Mouse (Mus musculus) hindbrain, embryonic 10.5 days (tissue): ENCODE data around the gene Dot1l. TPM values are rescaled to one million over a fixed set of nuclear protein-coding genes. Genes with fewer than 3 reads are reported as not detected.

Source experiments
- DNase-seq: peaks from one replicate; pipeline ENCODE4 v3.0.0-alpha.2; 2017; ENCODE audit warnings: low spot score
- H3K27ac ChIP-seq: fragments of 300-500 bp; sonication (generic); 2 replicates; pipeline ENCODE4 v1.5.1; 2016; ENCODE audit warnings: mild to moderate bottlenecking, moderate library complexity
- H3K27me3 ChIP-seq: fragments of 300-500 bp; sonication (generic); 2 replicates; pipeline ENCODE4 v1.6.1; 2016; ENCODE audit warnings: mild to moderate bottlenecking; ENCODE audit not compliant: poor library complexity, insufficient read depth, severe bottlenecking
- H3K36me3 ChIP-seq: fragments of 300-500 bp; sonication (generic); 2 replicates; pipeline ENCODE4 v1.6.1; 2016; ENCODE audit warnings: mild to moderate bottlenecking, moderate library complexity
- H3K4me1 ChIP-seq: fragments of 300-500 bp; sonication (generic); replicated peaks from 2 replicates; pipeline ENCODE4 v1.6.1; 2016; ENCODE audit warnings: mild to moderate bottlenecking
- H3K4me3 ChIP-seq: fragments of 300-500 bp; sonication (generic); 2 replicates; pipeline ENCODE4 v1.5.1; 2016; ENCODE audit warnings: mild to moderate bottlenecking, moderate library complexity
- H3K9me3 ChIP-seq: fragments of 300-500 bp; sonication (generic); 2 replicates; pipeline ENCODE4 v1.6.1; 2016; ENCODE audit warnings: mild to moderate bottlenecking, moderate library complexity
- WGBS: fragments of 180-500 bp; shearing (Covaris S2); methylation state at CpG from one replicate; pipeline ENCODE4 v1.1.7; 2016; 5-methylcytosine and 5-hydroxymethylcytosine counted together
- polyA plus RNA-seq: library from polyadenylated mRNA; unstranded; fragments of >200 nt; fragmentation: Nextera tagmentation; extraction: Ambion mirVana; gene quantifications from 2 replicates; pipeline ENCODE4 v1.2.1, GENCODE M21; 2016

Gene Dot1l
- polyA plus RNA-seq, 1 experiment from 2014 or later = 22.8 TPM

- H3K27ac ChIP-seq = no peak overlapping the region
- no peak for DNase-seq
- no peak overlapping the region for H3K4me3 ChIP-seq
- H3K4me1 ChIP-seq = peaks cover 6% of the 10 kb centered on the region; the same call in 1 of the 2 replicates
- 94% methylated on average over 11 of the region's 11 CpGs for WGBS
- no peaks in the 10 kb centered on the region for H3K9me3 ChIP-seq
- peaks cover 99% of the 10 kb centered on the region for H3K36me3 ChIP-seq
- no peaks in the 10 kb centered on the region for H3K27me3 ChIP-seq
Measured at GRCm38 (mm10) chr10:80785963-80786362, 31.0 kb downstream of the Dot1l start.

GRCm38 (mm10) chr10:80787517-80787916 is 32.5 kb downstream of the Dot1l start:
- no peaks in the 10 kb centered on the region for H3K9me3 ChIP-seq
- H3K36me3 ChIP-seq = peaks cover 99% of the 10 kb centered on the region
- DNase-seq = no peak
- H3K27me3 ChIP-seq = no peaks in the 10 kb centered on the region
- no peak overlapping the region for H3K27ac ChIP-seq
- H3K4me3 ChIP-seq = no peak overlapping the region
- peaks cover 19% of the 10 kb centered on the region; the same call in 1 of the 2 replicates for H3K4me1 ChIP-seq
- WGBS = 90% methylated on average over 2 of the region's 2 CpGs

- DNase-seq = no peak
- H3K27me3 ChIP-seq = no peaks in the 10 kb centered on the region
- H3K4me1 ChIP-seq = peaks cover 27% of the 10 kb centered on the region
- no peak overlapping the region; the same call in 1 of the 2 replicates for H3K27ac ChIP-seq
- H3K4me3 ChIP-seq = peak overlapping the region; percentile 12; the same call in 1 of the 2 replicates
- peaks cover 99% of the 10 kb centered on the region for H3K36me3 ChIP-seq
- 89% methylated on average over 19 of the region's 19 CpGs for WGBS
- no peaks in the 10 kb centered on the region for H3K9me3 ChIP-seq
Measured at GRCm38 (mm10) chr10:80790761-80791404, 35.9 kb downstream of the Dot1l start.

GRCm38 (mm10) chr10:80791476-80792174 is 36.6 kb downstream of the Dot1l start:
- Histone ChIP-seq H3K4me1 (peaks cover 35% of the 10 kb centered on the region), H3K9me3 (no peaks in the 10 kb centered on the region), H3K27me3 (no peaks in the 10 kb centered on the region), H3K36me3 (peaks cover 99% of the 10 kb centered on the region), H3K4me3 (0 out of 2 replicates have a peak overlapping the region, but pooled peaks have one; percentile 3), H3K27ac (peak overlapping the region; percentile 23; the same call in 1 of the 2 replicates)
- WGBS = 84% methylated on average over 33 of the region's 33 CpGs
- DNase-seq = no peak

- peaks cover 43% of the 10 kb centered on the region for H3K4me1 ChIP-seq
- peaks cover 94% of the 10 kb centered on the region for H3K36me3 ChIP-seq
- H3K27ac ChIP-seq = peak overlapping the region; percentile 42; the same call in 1 of the 2 replicates
- DNase-seq = no peak
- no peaks in the 10 kb centered on the region for H3K9me3 ChIP-seq
- 0 out of 2 replicates have a peak overlapping the region, but pooled peaks have one; percentile 3 for H3K4me3 ChIP-seq
- no peaks in the 10 kb centered on the region for H3K27me3 ChIP-seq
- 75% methylated on average over 41 of the region's 41 CpGs for WGBS
Measured at GRCm38 (mm10) chr10:80792175-80793032, 37.4 kb downstream of the Dot1l start.

- peaks cover 86% of the 10 kb centered on the region for H3K36me3 ChIP-seq
Measured at GRCm38 (mm10) chr10:80793033-80793784, 38.2 kb downstream of the Dot1l start.

GRCm38 (mm10) chr10:80793803-80794202 is 38.8 kb downstream of the Dot1l start:
- no peak overlapping the region for H3K4me3 ChIP-seq
- H3K4me1 ChIP-seq = peaks cover 46% of the 10 kb centered on the region
- H3K9me3 ChIP-seq = no peaks in the 10 kb centered on the region
- DNase-seq = no peak
- H3K27ac ChIP-seq = no peak overlapping the region
- WGBS = 89% methylated on average over 4 of the region's 4 CpGs
- H3K27me3 ChIP-seq = no peaks in the 10 kb centered on the region
- H3K36me3 ChIP-seq = peaks cover 80% of the 10 kb centered on the region

More at GRCm38 (mm10) chr10:80793033-80793784, 38.2 kb downstream of the Dot1l start:
- no peak for DNase-seq
- H3K4me1 ChIP-seq = peaks cover 46% of the 10 kb centered on the region
- H3K9me3 ChIP-seq = no peaks in the 10 kb centered on the region
- H3K27ac ChIP-seq = no peak overlapping the region
- 91% methylated on average over 13 of the region's 13 CpGs for WGBS
- H3K27me3 ChIP-seq = no peaks in the 10 kb centered on the region
- 0 out of 2 replicates have a peak overlapping the region, but pooled peaks have one; percentile 7 for H3K4me3 ChIP-seq

GRCm38 (mm10) chr10:80794750-80795149 is 39.7 kb downstream of the Dot1l start:
- DNase-seq = no peak
- no peak overlapping the region; the same call in 1 of the 2 replicates for H3K4me3 ChIP-seq

GRCm38 (mm10) chr10:80796307-80796848 is 41.4 kb downstream of the Dot1l start:
- Histone ChIP-seq H3K9me3 (no peaks in the 10 kb centered on the region), H3K4me1 (peaks cover 62% of the 10 kb centered on the region), H3K4me3 (peak overlapping the region; percentile 95), H3K36me3 (peaks cover 71% of the 10 kb centered on the region), H3K27me3 (no peaks in the 10 kb centered on the region), H3K27ac (no peak overlapping the region)
- DNase-seq = no peak
- WGBS = 83% methylated on average over 9 of the region's 9 CpGs

More at GRCm38 (mm10) chr10:80794750-80795149, 39.7 kb downstream of the Dot1l start:
- Histone ChIP-seq H3K36me3 (peaks cover 71% of the 10 kb centered on the region), H3K27ac (peak overlapping the region; percentile 43; the same call in 1 of the 2 replicates), H3K4me1 (peaks cover 53% of the 10 kb centered on the region), H3K9me3 (no peaks in the 10 kb centered on the region), H3K27me3 (no peaks in the 10 kb centered on the region)
- 87% methylated on average over 8 of the region's 8 CpGs for WGBS

GRCm38 (mm10) chr10:80797186-80798149 is 42.5 kb downstream of the Dot1l start:
- no peaks in the 10 kb centered on the region for H3K9me3 ChIP-seq
- H3K36me3 ChIP-seq = peaks cover 71% of the 10 kb centered on the region
- H3K27me3 ChIP-seq = no peaks in the 10 kb centered on the region
- WGBS = 2% methylated on average over 59 of the region's 59 CpGs
- H3K27ac ChIP-seq = peak overlapping the region; percentile 97
- DNase-seq = no peak
- H3K4me1 ChIP-seq = peaks cover 53% of the 10 kb centered on the region
- peak overlapping the region; percentile 95 for H3K4me3 ChIP-seq
